Mouse (Mus musculus): Measurements from ENCODE around the gene Slamf9.

DNA sequence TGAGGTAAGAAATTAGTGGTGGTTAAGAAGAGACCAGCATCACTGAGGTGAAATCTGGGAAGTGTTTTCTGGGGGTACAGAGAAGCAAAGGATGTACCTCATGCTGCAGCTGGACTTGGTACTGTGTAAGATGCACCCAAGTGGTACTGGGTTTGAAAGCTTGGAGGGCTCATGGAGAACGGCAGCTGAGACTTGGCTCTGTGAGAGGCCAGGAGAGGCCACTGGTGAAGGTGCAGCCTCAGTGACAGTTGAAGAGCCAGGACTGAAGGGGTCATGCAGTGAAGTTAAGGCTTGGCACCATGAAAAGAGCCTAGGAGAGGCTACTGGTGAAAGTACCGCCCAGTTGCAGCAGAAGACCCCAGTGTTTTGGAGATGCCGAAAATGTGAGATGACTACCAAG is 47.3 kb upstream of the Slamf9 start:
- TF ChIP-seq POLR2A (IDR thresholded peaks at IDR 0.05; ENCODE audit: insufficient read length, low read depth) (no peak), E2F4 (IDR thresholded peaks at IDR 0.05; ENCODE audit: insufficient read depth) (no peak), USF1 (IDR thresholded peaks at IDR 0.05; ENCODE audit: low read depth) (no peak), TCF12 (IDR thresholded peaks at IDR 0.05; ENCODE audit: insufficient read depth, poor library complexity, severe bottlenecking) (no peak), POLR2AphosphoS2 (IDR thresholded peaks at IDR 0.05; ENCODE audit: insufficient read length, low read depth) (no peak), SRF (IDR thresholded peaks at IDR 0.05; ENCODE audit: control insufficient read depth, insufficient read length, low read depth) (no peak), CEBPB (IDR thresholded peaks at IDR 0.05; ENCODE audit: insufficient read depth, poor library complexity, severe bottlenecking) (no peak)
